Mouse (Mus musculus) liver (tissue): ENCODE data around the gene Thoc5.

Source experiments
- DNase-seq: peaks from one replicate; pipeline ENCODE4 v3.0.0-alpha.2; 2020; ENCODE audit warnings: mixed read lengths

Gene Thoc5

DNA sequence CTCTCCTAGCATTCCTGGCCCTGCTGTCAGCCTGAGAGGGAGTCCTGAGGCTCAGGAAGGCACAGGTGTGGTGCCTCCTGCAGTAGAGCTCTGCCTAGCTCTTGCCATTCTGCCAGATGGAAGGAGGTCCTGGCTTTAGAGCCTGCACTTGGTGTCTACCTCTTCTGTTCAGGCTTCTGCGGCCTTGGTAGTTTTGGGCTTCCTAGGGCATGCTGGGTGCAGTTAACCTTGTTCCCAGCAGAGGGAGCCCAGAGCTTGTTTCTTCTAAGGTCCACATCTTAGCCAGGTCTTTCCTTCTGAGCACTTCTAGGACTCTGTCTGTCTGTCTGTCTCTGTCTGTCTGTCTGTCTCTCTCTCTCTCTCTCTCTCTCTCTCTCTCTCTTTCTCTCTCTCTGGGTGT, 20.9 kb downstream of the Thoc5 start:
- DNase-seq: peak; percentile 53

DNA sequence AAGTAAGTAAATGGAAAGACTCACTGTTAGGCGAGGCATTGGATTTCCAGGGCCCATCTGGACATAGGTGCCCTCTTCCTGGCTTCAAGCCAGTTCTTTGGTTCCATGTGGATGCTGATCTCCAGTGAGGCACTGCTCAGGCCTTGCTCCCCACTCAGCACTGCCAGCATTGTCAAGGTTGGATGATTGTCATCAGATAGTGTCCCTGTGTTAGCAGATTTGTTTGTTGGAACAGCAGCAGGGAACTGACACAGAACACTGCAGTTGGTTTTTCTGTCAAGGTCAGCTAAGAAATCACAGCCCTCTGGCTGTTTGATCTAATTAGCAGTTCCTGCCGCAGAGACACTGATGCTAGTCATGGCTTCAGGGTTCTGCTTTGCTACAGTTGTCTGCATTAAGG, 26.2 kb downstream of the Thoc5 start:
- no peak for DNase-seq

GRCm38 (mm10) chr11:4921751-4922150, 26.6 kb downstream of the Thoc5 start:
- DNase-seq: no peak

DNA sequence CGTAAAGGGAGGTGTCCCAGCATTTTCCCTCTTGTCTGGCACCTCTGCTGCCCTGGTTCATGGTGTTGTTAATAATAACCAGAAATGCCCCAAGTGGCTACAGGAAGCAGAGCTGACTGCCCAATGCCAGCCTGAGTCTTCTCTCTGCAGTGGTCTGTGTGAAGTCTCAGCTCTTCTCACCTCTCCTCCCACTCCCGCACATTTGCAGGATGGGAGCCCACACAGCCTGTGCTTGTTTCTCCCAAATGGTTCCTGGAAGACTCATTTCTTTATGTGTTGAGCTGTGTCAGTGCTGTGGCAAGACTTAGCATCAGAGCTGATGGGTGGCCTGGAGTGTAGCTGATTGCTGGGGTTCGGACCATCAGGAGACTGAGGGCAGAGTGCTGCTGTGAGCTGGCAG, 32.1 kb downstream of the Thoc5 start:
- no peak for DNase-seq

- peak; percentile 19 for DNase-seq
Measured at GRCm38 (mm10) chr11:4931009-4931601, 36.0 kb downstream of the Thoc5 start.

- DNase-seq: no peak
Measured at GRCm38 (mm10) chr11:4936243-4936642, 41.1 kb downstream of the Thoc5 start.

DNA sequence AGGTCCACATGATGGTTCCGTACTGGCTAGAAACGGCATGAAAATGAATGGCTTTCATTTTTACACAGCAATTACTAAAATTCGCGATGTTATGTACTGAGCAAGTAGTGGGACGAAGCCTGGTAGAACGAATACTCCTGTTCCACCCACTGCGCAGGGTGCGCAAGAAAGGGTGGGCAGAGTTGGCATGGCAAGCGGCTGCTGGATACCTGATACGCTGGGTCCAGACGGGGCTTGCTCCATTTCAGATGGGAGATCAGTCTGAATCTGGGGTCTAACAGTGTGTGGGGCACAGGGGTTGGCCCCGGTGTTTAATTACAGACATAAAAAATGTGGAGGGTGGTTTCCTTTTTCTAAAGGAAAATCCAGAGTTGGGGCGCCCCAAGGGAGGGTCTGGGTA, 51.4 kb downstream of the Thoc5 start:
- DNase-seq: no peak

DNA sequence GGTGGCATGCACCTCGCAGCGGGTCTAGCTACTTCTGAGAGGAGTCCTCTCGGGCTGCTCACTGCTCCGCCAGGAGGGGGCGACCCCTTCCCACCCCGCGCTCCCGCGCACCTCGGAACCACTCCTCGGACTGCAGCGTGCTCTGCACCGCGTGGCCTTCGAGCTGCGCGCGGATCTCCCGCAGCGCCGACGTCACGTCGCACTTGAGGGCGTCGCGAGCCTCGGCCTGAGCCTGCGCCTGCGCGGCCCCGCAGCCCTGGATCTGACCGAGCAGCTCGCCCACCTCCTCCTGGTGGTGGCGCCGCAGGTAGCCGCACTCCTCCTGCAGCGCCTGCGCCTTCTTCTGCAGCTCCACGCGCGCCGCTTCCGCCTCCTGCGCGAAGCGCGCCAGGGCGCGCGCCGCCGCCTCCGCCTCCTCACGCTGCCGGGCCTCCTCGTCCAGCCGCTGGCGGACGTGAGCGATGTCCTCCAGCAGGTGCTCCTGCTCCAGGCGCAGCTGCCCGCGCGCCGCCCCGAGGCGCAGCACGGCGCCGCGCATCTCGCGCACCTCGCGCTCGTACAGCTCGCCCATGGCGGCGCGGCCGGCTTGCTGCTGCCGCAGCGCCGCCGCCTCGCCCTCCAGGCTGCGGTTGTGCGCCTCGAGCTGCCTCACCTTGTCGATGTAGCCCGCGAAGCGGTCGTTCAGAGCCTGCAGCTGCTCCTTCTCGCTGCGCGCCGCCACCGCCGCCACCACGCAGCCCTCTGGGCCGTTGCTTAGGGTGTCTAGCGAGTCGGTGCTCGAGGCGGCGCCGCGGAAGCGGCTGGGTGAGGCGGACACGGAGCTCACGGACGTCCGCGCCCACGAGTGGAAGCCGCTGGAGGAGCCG, 52.1 kb downstream of the Thoc5 start:
- DNase-seq: peak; percentile 29

- DNase-seq: no peak
Measured at GRCm38 (mm10) chr11:4947813-4948174, 52.7 kb downstream of the Thoc5 start, which contains the start of gene Nefh. TSS of gene Nefh (minus strand) at chr11:4948064.

DNA sequence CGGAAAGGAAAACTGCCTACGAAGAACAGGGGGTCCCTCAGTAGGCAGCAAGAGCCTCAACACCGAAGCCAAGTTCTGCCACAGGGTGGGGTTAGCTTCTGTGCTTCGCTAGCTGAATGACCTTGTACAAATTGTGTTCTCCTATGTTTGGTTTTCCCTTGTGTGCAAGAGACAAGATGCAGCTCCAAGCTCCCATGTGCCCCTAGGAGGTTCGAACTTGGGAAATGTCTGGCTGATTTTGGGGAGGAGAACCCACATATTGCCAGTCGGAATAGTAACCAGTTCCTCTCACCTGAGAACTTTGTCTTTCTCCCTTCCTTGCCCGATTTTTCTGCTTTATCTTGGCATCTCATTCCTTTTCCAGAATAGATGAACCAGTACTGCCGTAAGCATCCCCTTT, 53.7 kb downstream of the Thoc5 start:
- DNase-seq: no peak

- peak; percentile 71 for DNase-seq
Measured at GRCm38 (mm10) chr11:4949256-4950044, 54.3 kb downstream of the Thoc5 start.

GRCm38 (mm10) chr11:4953401-4953800, 58.3 kb downstream of the Thoc5 start:
- DNase-seq: no peak

- no peak for DNase-seq
Measured at GRCm38 (mm10) chr11:4953918-4954317, 58.8 kb downstream of the Thoc5 start.

GRCm38 (mm10) chr11:4963099-4963808, 68.1 kb downstream of the Thoc5 start:
- DNase-seq: no peak

DNA sequence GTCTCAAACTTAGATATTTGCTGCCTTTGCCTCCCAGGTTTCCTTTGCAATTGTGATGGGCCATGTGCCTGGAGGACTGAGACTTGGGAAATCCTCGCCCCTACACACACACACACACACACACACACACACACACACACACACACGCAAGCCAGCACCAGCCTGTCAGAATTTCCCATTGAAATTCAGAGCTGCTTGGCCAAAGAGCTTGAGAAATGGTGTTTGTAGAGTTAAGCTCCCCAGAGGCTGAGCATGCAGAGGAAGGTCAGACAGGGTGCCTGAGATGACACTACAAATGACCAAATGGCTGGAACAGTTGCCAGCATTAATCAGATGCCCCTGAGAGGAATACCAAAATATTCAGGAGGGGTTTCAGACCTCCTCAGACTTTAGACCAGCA, 71.2 kb downstream of the Thoc5 start:
- DNase-seq: no peak

DNA sequence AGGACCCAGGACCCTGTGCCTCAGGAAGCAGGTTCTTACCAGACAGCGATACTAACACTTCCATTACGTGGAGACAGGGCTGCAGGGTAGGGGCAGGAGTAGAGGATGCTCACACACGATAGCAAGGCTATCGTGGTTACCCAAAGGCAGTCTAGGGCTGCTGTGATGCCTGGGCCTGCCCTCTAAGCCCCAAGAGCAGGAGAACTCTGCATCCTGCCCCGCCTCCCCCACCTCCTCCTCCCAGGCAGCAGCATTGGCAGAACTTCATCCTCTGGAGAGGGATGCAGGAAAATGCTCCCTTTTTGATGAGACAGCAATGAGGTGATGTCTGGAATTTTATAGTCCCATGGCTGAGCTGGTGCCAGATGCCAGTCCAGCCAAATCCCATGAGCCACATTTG, 71.8 kb downstream of the Thoc5 start:
- peak; percentile 71 for DNase-seq

GRCm38 (mm10) chr11:4967549-4967948, 72.4 kb downstream of the Thoc5 start:
- peak; percentile 74 for DNase-seq

- no peak for DNase-seq
Measured at GRCm38 (mm10) chr11:4968376-4968775, 73.3 kb downstream of the Thoc5 start.

- peak; percentile 70 for DNase-seq
Measured at GRCm38 (mm10) chr11:4972967-4973870, 78.1 kb downstream of the Thoc5 start.

DNA sequence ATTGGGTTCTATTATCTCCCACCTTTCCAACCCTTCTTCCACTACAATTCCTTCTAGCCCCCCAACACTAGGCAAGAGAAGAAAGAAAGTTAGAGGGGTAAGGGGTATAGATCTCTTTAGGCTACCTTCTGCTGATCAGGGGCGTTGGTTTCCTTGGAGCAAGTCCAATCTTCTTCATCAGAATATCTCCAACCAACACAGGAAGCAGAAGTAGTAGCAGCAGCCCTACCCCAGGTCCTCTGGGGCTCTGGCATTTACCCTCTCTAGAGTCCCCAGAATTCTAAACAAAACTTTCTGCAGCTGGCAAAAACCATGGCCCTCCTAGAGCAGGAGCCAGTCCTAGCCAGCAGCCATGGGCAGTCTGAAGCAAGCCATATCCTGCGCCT, 78.7 kb downstream of the Thoc5 start:
- no peak for DNase-seq

- DNase-seq: no peak
Measured at GRCm38 (mm10) chr11:4974376-4975122, 79.4 kb downstream of the Thoc5 start.
